Mouse (Mus musculus) erythroblast, embryonic 14.5 days (primary cell): ENCODE results near the gene Eif5a.

Experiments
- GATA1 ChIP-seq: IDR thresholded peaks from 2 replicates; pipeline ENCODE4 v1.6.1; 2012; ENCODE audit warnings: low read length, inconsistent platforms, mixed read lengths
- TAL1 ChIP-seq: IDR thresholded peaks from 3 replicates; pipeline ENCODE4 v1.6.1; 2012; ENCODE audit warnings: low read length, inconsistent platforms, mixed read lengths

DNA sequence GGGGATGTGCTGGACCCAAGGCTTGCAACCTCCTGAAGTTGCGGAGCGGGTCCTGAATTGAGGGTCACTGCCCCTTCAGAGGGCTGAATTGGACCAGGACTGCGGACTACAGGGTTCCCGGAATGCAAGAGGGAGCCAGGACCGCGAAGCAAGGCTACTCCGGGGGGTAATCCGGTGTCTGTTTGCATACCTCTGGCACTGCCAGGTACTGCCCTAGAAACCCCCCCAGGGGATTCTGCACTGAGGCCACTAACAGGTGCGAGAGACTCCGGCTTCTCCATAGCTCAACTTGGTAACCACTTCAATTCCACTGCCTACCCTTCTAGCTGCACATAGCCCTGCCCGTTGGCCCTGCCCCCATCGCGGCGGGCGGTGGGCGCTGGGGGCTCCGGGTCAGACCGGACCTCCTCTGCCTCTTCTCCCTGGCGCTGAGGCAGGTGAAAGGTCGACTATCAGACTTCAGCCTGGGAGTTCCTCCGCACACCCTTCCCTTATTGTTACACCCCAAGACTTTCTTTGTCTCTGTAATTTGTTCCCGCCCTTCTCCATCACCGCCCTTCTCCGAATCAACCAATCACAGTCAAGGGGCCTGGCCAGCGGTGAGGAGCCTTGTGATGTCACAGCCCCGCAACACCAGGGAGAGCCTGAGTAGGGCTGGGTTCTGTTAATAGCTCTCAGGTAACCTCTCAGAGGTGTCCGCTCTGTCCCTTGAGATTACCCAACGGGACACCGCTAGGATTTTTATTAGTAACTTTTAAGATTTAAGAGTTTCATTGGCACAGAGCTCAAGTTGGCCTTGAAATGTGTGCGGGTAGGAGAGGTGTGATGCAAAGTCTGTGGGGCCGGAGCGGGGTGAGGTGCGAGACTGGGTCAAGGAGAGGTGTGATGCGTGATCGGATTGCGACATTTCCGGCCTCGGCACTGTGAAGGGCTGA lies 21.0 kb downstream of the Eif5a start, which contains the start of the genes 2810408A11Rik and Neurl4:
- TF ChIP-seq TAL1 (no peak), GATA1 (no peak)
